ENCODE assay signal across 9 mouse cellular contexts in genomic region chr15:78720094-78720493, GRCm38 (mm10). TPM values are rescaled to one million over a fixed set of nuclear protein-coding genes. Genes with fewer than 3 reads are reported as not detected.
DNase-seq lines count a peak whose midpoint lies in the region; ATAC-seq and TF ChIP-seq lines count a peak whose summit lies in the region.
"Had no signal": no experiment of that assay in that cellular context is flagged by ENCODE, and none has a peak within 500 bp of the region (broad histone marks: within the 10 kb centered on the region; RNA-seq: fewer than 3 reads in every experiment).

No protein-coding gene starts in this region.

- intact Hi-C loops in left cerebral cortex, postnatal 4 days (cut with DNase I), result loop anchor here (5.0 kb wide), 1 partner anchor 98 kb away; no protein-coding TSS in a partner anchor

- TF ChIP-seq EP300 in heart, postnatal 0 days (IDR thresholded peaks at IDR 0.05; ENCODE audit: low read depth), result no peak

- H3K27me3 ChIP-seq in intestine, embryonic 14.5 days (replicated peaks; ENCODE audit: control insufficient read depth, insufficient read depth, low read length), result peaks cover 50% of the 10 kb centered on the region
- H3K27me3 ChIP-seq in intestine, embryonic 16.5 days (replicated peaks; ENCODE audit: control insufficient read depth, insufficient read depth, low read length), result peaks cover 52% of the 10 kb centered on the region
- peaks cover 64% of the 10 kb centered on the region for H3K27me3 ChIP-seq in heart, postnatal 0 days (ENCODE audit: control insufficient read depth, insufficient read depth, low read length)
- peaks cover 7% of the 10 kb centered on the region; the same call in 1 of the 2 replicates for H3K27me3 ChIP-seq in midbrain, postnatal 0 days (ENCODE audit: insufficient read depth, low read length)
- H3K27me3 ChIP-seq in testis, adult 2 months (ENCODE audit: control insufficient read depth, insufficient read depth, low read length), result no peaks in the 10 kb centered on the region

- 5% methylated on average over 16 of the region's 16 CpGs for WGBS in intestine, embryonic 14.5 days
- 1% methylated on average over 16 of the region's 16 CpGs for WGBS in intestine, embryonic 16.5 days
- 4% methylated on average over 16 of the region's 16 CpGs for WGBS in heart, postnatal 0 days
- WGBS in midbrain, postnatal 0 days, result 2% methylated on average over 16 of the region's 16 CpGs

- H3K4me1 ChIP-seq in intestine, embryonic 14.5 days (replicated peaks; ENCODE audit: control insufficient read depth, insufficient read depth, low read length), result peaks cover 7% of the 10 kb centered on the region; the same call in 1 of the 2 replicates
- H3K4me1 ChIP-seq in intestine, embryonic 16.5 days (ENCODE audit: control insufficient read depth, insufficient read depth, low read length), result peaks cover 11% of the 10 kb centered on the region
- peaks cover 7% of the 10 kb centered on the region for H3K4me1 ChIP-seq in heart, postnatal 0 days (ENCODE audit: control insufficient read depth, insufficient read depth)
- peaks cover 11% of the 10 kb centered on the region; the same call in 1 of the 2 replicates for H3K4me1 ChIP-seq in midbrain, postnatal 0 days (ENCODE audit: insufficient read depth, low read length)
- peaks cover 13% of the 10 kb centered on the region for H3K4me1 ChIP-seq in testis, adult 2 months (ENCODE audit: control insufficient read depth, insufficient read depth, low read length)
- H3K4me1 ChIP-seq: liver, embryonic 15.5 days had no signal

- no peaks in the 10 kb centered on the region for H3K36me3 ChIP-seq in intestine, embryonic 14.5 days (ENCODE audit: control insufficient read depth, insufficient read depth, low read length)
- H3K36me3 ChIP-seq in intestine, embryonic 16.5 days (ENCODE audit: control insufficient read depth, insufficient read depth, low read length), result no peaks in the 10 kb centered on the region
- H3K36me3 ChIP-seq in heart, postnatal 0 days (replicated peaks; ENCODE audit: control insufficient read depth, insufficient read depth, low read length), result no peaks in the 10 kb centered on the region
- H3K36me3 ChIP-seq in midbrain, postnatal 0 days (ENCODE audit: insufficient read depth, low read length), result no peaks in the 10 kb centered on the region
- H3K36me3 ChIP-seq in testis, adult 2 months (ENCODE audit: control insufficient read depth, insufficient read depth, low read length), result no peaks in the 10 kb centered on the region
- H3K36me3 ChIP-seq: liver, embryonic 15.5 days had no signal

- H3K9ac ChIP-seq in intestine, embryonic 14.5 days (ENCODE audit: low read length), result no peak overlapping the region
- no peak overlapping the region for H3K9ac ChIP-seq in intestine, embryonic 16.5 days (ENCODE audit: low read depth, low read length)
- H3K9ac ChIP-seq in heart, postnatal 0 days (replicated peaks; ENCODE audit: low read depth, low read length), result no peak overlapping the region; the same call in 1 of the 2 replicates
- no peak overlapping the region for H3K9ac ChIP-seq in midbrain, postnatal 0 days (replicated peaks; ENCODE audit: low read length, poor library complexity, severe bottlenecking)
- H3K9ac ChIP-seq: liver, embryonic 15.5 days had no signal

- H3K4me2 ChIP-seq in intestine, embryonic 14.5 days (ENCODE audit: low read length), result no peak overlapping the region
- H3K4me2 ChIP-seq in intestine, embryonic 16.5 days (ENCODE audit: low read depth, low read length), result no peak overlapping the region
- no peak overlapping the region for H3K4me2 ChIP-seq in heart, postnatal 0 days (ENCODE audit: low read depth, low read length)
- H3K4me2 ChIP-seq in midbrain, postnatal 0 days (ENCODE audit: low read depth, low read length, poor library complexity, severe bottlenecking), result peak overlapping the region; percentile 86
- H3K4me2 ChIP-seq: liver, embryonic 15.5 days had no signal

- ATAC-seq in intestine, embryonic 14.5 days (replicated peaks; ENCODE audit: low FRiP score, low TSS enrichment, low read depth), result no peak
- no peak for ATAC-seq in intestine, embryonic 16.5 days
- ATAC-seq in heart, postnatal 0 days (ENCODE audit: insufficient read depth, low read depth), result peak; percentile 28; the same call in 1 of the 2 replicates
- no peak for ATAC-seq in midbrain, postnatal 0 days (ENCODE audit: low FRiP score)

- TF ChIP-seq POLR2A in testis, adult 2 months (IDR thresholded peaks at IDR 0.05; ENCODE audit: control insufficient read depth, low read depth, low read length), result no peak

- H3K4me3 ChIP-seq in intestine, embryonic 14.5 days (ENCODE audit: low read depth, low read length), result no peak overlapping the region
- H3K4me3 ChIP-seq in intestine, embryonic 16.5 days (ENCODE audit: low read length), result no peak overlapping the region
- no peak overlapping the region for H3K4me3 ChIP-seq in heart, postnatal 0 days (ENCODE audit: low read depth, low read length)
- no peak overlapping the region for H3K4me3 ChIP-seq in midbrain, postnatal 0 days (ENCODE audit: low read depth, low read length)
- no peak overlapping the region for H3K4me3 ChIP-seq in testis, adult 2 months (ENCODE audit: control insufficient read depth, low read depth, low read length)
- H3K4me3 ChIP-seq: liver, embryonic 15.5 days had no signal

- no peak overlapping the region for H3K27ac ChIP-seq in intestine, embryonic 14.5 days (ENCODE audit: low read depth)
- H3K27ac ChIP-seq in intestine, embryonic 16.5 days (ENCODE audit: low read length), result no peak overlapping the region
- no peak overlapping the region for H3K27ac ChIP-seq in heart, postnatal 0 days (ENCODE audit: low read depth)
- no peak overlapping the region for H3K27ac ChIP-seq in midbrain, postnatal 0 days (ENCODE audit: low read depth, low read length)
- no peak overlapping the region for H3K27ac ChIP-seq in testis, adult 2 months (ENCODE audit: control insufficient read depth, insufficient read depth, low read depth, low read length)
- H3K27ac ChIP-seq: liver, embryonic 15.5 days had no signal

- DNase-seq in intestine, embryonic 14.5 days (ENCODE audit: low spot score), result peak; percentile 84
- DNase-seq in adrenal gland, adult 8-10 months, result peak; percentile 33
- DNase-seq in embryo, embryonic 9.5 days (ENCODE audit: extremely low spot score), result peak; percentile 76
- peak; percentile 34 for DNase-seq in heart, postnatal 0 days (ENCODE audit: low spot score)
- peak; percentile 82 for DNase-seq in left cerebral cortex, postnatal 4 days
- peak; percentile 83 for DNase-seq in midbrain, postnatal 0 days (ENCODE audit: low spot score)

- no peaks in the 10 kb centered on the region for H3K9me3 ChIP-seq in intestine, embryonic 14.5 days (ENCODE audit: control insufficient read depth, low read length)
- no peaks in the 10 kb centered on the region for H3K9me3 ChIP-seq in intestine, embryonic 16.5 days (ENCODE audit: control insufficient read depth, low read length)
- no peaks in the 10 kb centered on the region for H3K9me3 ChIP-seq in heart, postnatal 0 days (replicated peaks; ENCODE audit: control insufficient read depth, low read length)
- H3K9me3 ChIP-seq in midbrain, postnatal 0 days (ENCODE audit: low read length), result no peaks in the 10 kb centered on the region
- H3K9me3 ChIP-seq: liver, embryonic 15.5 days had no signal

- TF ChIP-seq CTCF in heart, postnatal 0 days (IDR thresholded peaks at IDR 0.05; ENCODE audit: low read depth), result peak; percentile 74
- TF ChIP-seq CTCF in midbrain, postnatal 0 days (IDR thresholded peaks at IDR 0.05), result peak; percentile 83
- peak; percentile 79 for TF ChIP-seq CTCF in testis, adult 2 months (IDR thresholded peaks at IDR 0.05; ENCODE audit: control insufficient read depth, insufficient read depth, insufficient replicate concordance, low read depth, low read length)

RNA-seq across cellular contexts. Expression of gene Elfn2, which starts 1.5 kb away (rescaled TPM):
- 0.03 TPM in 1 of 2 replicates, not detected in the other for polyA plus RNA-seq in intestine, embryonic 14.5 days (2014; fragmentation: Nextera tagmentation; extraction: Ambion mirVana)
- 0.06 and 0.13 TPM in 2 replicates for polyA plus RNA-seq in intestine, embryonic 16.5 days (2015; fragmentation: Nextera tagmentation; extraction: Ambion mirVana)
- 1 to 10 TPM; 4.1 to 7.4 (median 5.5) TPM for total RNA-seq in adrenal gland, adult 8-10 months (2022)
- 0.12 and 0.19 TPM in 2 replicates for total RNA-seq in heart, postnatal 0 days (2014; rRNA removed; ENCODE audit: low replicate concordance)
- polyA plus RNA-seq in heart, postnatal 0 days (2015; fragmentation: Nextera tagmentation; extraction: Ambion mirVana), result 0.05 and 0.11 TPM in 2 replicates
- total RNA-seq in left cerebral cortex, postnatal 4 days (2021), result 10 to 100 TPM; 79.2 to 81.2 TPM
- total RNA-seq in midbrain, postnatal 0 days (2014; rRNA removed), result 44.6 and 52.1 TPM in 2 replicates
- 10.2 and 10.7 TPM in 2 replicates for polyA plus RNA-seq in midbrain, postnatal 0 days (2015; fragmentation: Nextera tagmentation; extraction: Ambion mirVana)
- 6.7 and 6.9 TPM in 2 replicates for polyA plus RNA-seq in testis, adult 2 months (2012; rRNA removed)
- polyA plus RNA-seq: liver, embryonic 15.5 days had no signal

RNA-seq across cellular contexts. Expression of gene Mfng, which starts 53.2 kb away (rescaled TPM):
- polyA plus RNA-seq in intestine, embryonic 14.5 days (2014; fragmentation: Nextera tagmentation; extraction: Ambion mirVana), result 18.4 and 19.1 TPM in 2 replicates
- 17.2 and 18.2 TPM in 2 replicates for polyA plus RNA-seq in intestine, embryonic 16.5 days (2015; fragmentation: Nextera tagmentation; extraction: Ambion mirVana)
- 10 to 100 TPM; 12.3 to 25.8 (median 20.7) TPM for total RNA-seq in adrenal gland, adult 8-10 months (2022)
- total RNA-seq in heart, postnatal 0 days (2014; rRNA removed; ENCODE audit: low replicate concordance), result 12.9 and 13.1 TPM in 2 replicates
- 13.0 and 13.4 TPM in 2 replicates for polyA plus RNA-seq in heart, postnatal 0 days (2015; fragmentation: Nextera tagmentation; extraction: Ambion mirVana)
- 1 to 10 TPM; 7.3 to 7.7 TPM for total RNA-seq in left cerebral cortex, postnatal 4 days (2021)
- total RNA-seq in midbrain, postnatal 0 days (2014; rRNA removed), result 4.6 and 6.9 TPM in 2 replicates
- 7.6 and 8.1 TPM in 2 replicates for polyA plus RNA-seq in midbrain, postnatal 0 days (2015; fragmentation: Nextera tagmentation; extraction: Ambion mirVana)
- polyA plus RNA-seq in testis, adult 2 months (2012; rRNA removed), result 0.75 and 0.97 TPM in 2 replicates

Comparison
In these comparisons a context has a peak if more than half of its experiments do, and no peak if none do; other contexts are left out.
1. DNase-seq: peak in every context shown above with its lines; median percentile 84 in intestine, embryonic 14.5 days; 83 in midbrain, postnatal 0 days; 82 in left cerebral cortex, postnatal 4 days; 76 in embryo, embryonic 9.5 days; 34 in heart, postnatal 0 days; 33 in adrenal gland, adult 8-10 months.